Mouse (Mus musculus) mouse trophoblast stem cell (cell line): Measurements from ENCODE around the gene Klhl21.

Source experiments
- in situ Hi-C, 2 experiments: fragments of 300-500 bp; cut with MseI, MboI; formaldehyde crosslinking; loops; 2 replicates in 1 of 2; 3 replicates in 1 of 2; pipeline ENCODE4 v1.15.1; 2025

The Klhl21 gene

GRCm38 (mm10) chr4:152008622-152009075 lies at the start of gene Klhl21:
Gene Klhl21, plus strand, starts transcription at chr4:152008803.
- in situ Hi-C loops = no loop called here

- in situ Hi-C loops = no loop called here
Observed at GRCm38 (mm10) chr4:151959849-151960512, 48.6 kb upstream of the Klhl21 start.

- in situ Hi-C loops = no loop called here
Observed at GRCm38 (mm10) chr4:151960513-151960854, 48.1 kb upstream of the Klhl21 start.

GRCm38 (mm10) chr4:151962817-151963216 lies 45.8 kb upstream of the Klhl21 start:
- in situ Hi-C loops = no loop called here

- in situ Hi-C loops = no loop called here
Observed at GRCm38 (mm10) chr4:151968204-151968921, 40.2 kb upstream of the Klhl21 start.

GRCm38 (mm10) chr4:151972221-151972967 lies 36.2 kb upstream of the Klhl21 start:
- in situ Hi-C loops = no loop called here

- in situ Hi-C loops = no loop called here
Observed at GRCm38 (mm10) chr4:151975441-151975840, 33.2 kb upstream of the Klhl21 start.

GRCm38 (mm10) chr4:151977748-151978147 lies 30.9 kb upstream of the Klhl21 start:
- in situ Hi-C loops = no loop called here

GRCm38 (mm10) chr4:151980699-151981098 lies 27.9 kb upstream of the Klhl21 start:
- in situ Hi-C loops = no loop called here

GRCm38 (mm10) chr4:151981363-151981762 lies 27.2 kb upstream of the Klhl21 start:
- in situ Hi-C loops = no loop called here

GRCm38 (mm10) chr4:151983043-151983442 lies 25.6 kb upstream of the Klhl21 start:
- in situ Hi-C loops = no loop called here

GRCm38 (mm10) chr4:151983560-151983959 lies 25.0 kb upstream of the Klhl21 start:
- in situ Hi-C loops = no loop called here

GRCm38 (mm10) chr4:151985886-151986285 lies 22.7 kb upstream of the Klhl21 start:
- in situ Hi-C loops = no loop called here

GRCm38 (mm10) chr4:151986650-151987049 lies 22.0 kb upstream of the Klhl21 start:
- in situ Hi-C loops = no loop called here

- in situ Hi-C loops = no loop called here
Observed at GRCm38 (mm10) chr4:151988014-151988341, 20.6 kb upstream of the Klhl21 start.

- in situ Hi-C loops = no loop called here
Observed at GRCm38 (mm10) chr4:151988342-151989109, 20.1 kb upstream of the Klhl21 start, which contains the start of gene Thap3. Gene Thap3, minus strand, starts transcription at chr4:151988997.

- in situ Hi-C loops = no loop called here
Observed at GRCm38 (mm10) chr4:151989110-151989488, 19.5 kb upstream of the Klhl21 start.

GRCm38 (mm10) chr4:151992091-151992490 lies 16.5 kb upstream of the Klhl21 start:
- in situ Hi-C loops = no loop called here

- in situ Hi-C loops = no loop called here
Observed at GRCm38 (mm10) chr4:151993035-151993434, 15.6 kb upstream of the Klhl21 start.

- in situ Hi-C loops = no loop called here
Observed at GRCm38 (mm10) chr4:151994228-151995171, 14.1 kb upstream of the Klhl21 start.
